Mouse (Mus musculus): ENCODE measurements around the gene Atp6v0a1.

The Atp6v0a1 gene

GRCm38 (mm10) chr11:101030808-101031156, 21.5 kb downstream of the Atp6v0a1 start:
- DNase-seq, result no peak

- no peak for DNase-seq
Measured at GRCm38 (mm10) chr11:101031470-101031869, 22.2 kb downstream of the Atp6v0a1 start.

- DNase-seq, result no peak
Measured at GRCm38 (mm10) chr11:101033856-101034500, 24.7 kb downstream of the Atp6v0a1 start.

GRCm38 (mm10) chr11:101034614-101035327, 25.5 kb downstream of the Atp6v0a1 start:
- DNase-seq, result peak; percentile 55

GRCm38 (mm10) chr11:101035328-101035695, 26.1 kb downstream of the Atp6v0a1 start:
- no peak for DNase-seq

- peak; percentile 53 for DNase-seq
Measured at GRCm38 (mm10) chr11:101037795-101038194, 28.5 kb downstream of the Atp6v0a1 start.

GRCm38 (mm10) chr11:101045826-101046225, 36.6 kb downstream of the Atp6v0a1 start:
- DNase-seq, result no peak

GRCm38 (mm10) chr11:101046440-101046839, 37.2 kb downstream of the Atp6v0a1 start:
- no peak for DNase-seq

GRCm38 (mm10) chr11:101047502-101047901, 38.2 kb downstream of the Atp6v0a1 start:
- DNase-seq, result no peak

GRCm38 (mm10) chr11:101050359-101050758, 41.1 kb downstream of the Atp6v0a1 start:
- DNase-seq, result peak; percentile 76

- DNase-seq, result peak; percentile 73
Measured at GRCm38 (mm10) chr11:101051051-101051493, 41.8 kb downstream of the Atp6v0a1 start.

- DNase-seq, result no peak
Measured at GRCm38 (mm10) chr11:101051617-101052016, 42.4 kb downstream of the Atp6v0a1 start.

- no peak for DNase-seq
Measured at GRCm38 (mm10) chr11:101052751-101053473, 43.7 kb downstream of the Atp6v0a1 start.

- no peak for DNase-seq
Measured at GRCm38 (mm10) chr11:101053974-101054373, 44.7 kb downstream of the Atp6v0a1 start.

- no peak for DNase-seq
Measured at GRCm38 (mm10) chr11:101055418-101055817, 46.2 kb downstream of the Atp6v0a1 start.

GRCm38 (mm10) chr11:101056885-101057284, 47.6 kb downstream of the Atp6v0a1 start:
- no peak for DNase-seq

GRCm38 (mm10) chr11:101057860-101058259, 48.6 kb downstream of the Atp6v0a1 start:
- DNase-seq, result peak; percentile 79

- DNase-seq, result no peak
Measured at GRCm38 (mm10) chr11:101058726-101059125, 49.5 kb downstream of the Atp6v0a1 start.

- DNase-seq, result no peak
Measured at GRCm38 (mm10) chr11:101059473-101059872, 50.2 kb downstream of the Atp6v0a1 start.

GRCm38 (mm10) chr11:101060126-101060525, 50.9 kb downstream of the Atp6v0a1 start:
- peak; percentile 73 for DNase-seq

- no peak for DNase-seq
Measured at GRCm38 (mm10) chr11:101061049-101061448, 51.8 kb downstream of the Atp6v0a1 start.

GRCm38 (mm10) chr11:101062165-101062884, 53.1 kb downstream of the Atp6v0a1 start:
- peak; percentile 76 for DNase-seq

Measured in layer of hippocampus, adult 9-11 months (tissue).